25 mouse cellular contexts compared by ENCODE assay signal in the genomic region with DNA sequence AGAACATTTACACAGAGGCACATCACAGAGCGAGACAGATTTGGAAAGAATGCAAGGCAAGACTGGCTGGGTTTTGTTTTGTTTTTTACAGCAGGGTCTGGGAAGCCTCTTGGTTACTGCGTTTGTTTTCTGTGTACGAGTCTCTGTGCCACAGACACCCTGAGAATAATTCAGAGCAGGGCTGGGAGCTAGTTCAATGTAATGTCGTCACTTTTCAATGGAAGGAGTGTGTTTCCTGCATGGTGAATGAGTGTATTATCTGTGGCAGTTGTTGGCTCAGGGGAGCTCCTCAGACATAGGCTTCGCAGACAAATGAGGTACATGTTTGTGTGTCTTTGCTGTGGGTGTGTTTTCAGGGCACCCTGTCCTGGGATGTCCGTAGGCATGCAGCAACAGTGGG.
DNase-seq lines count a peak whose midpoint lies in the region; ATAC-seq and TF ChIP-seq lines count a peak whose summit lies in the region.
"Had no signal": no experiment of that assay in that cellular context is flagged by ENCODE, and none has a peak within 500 bp of the region (broad histone marks: within the 10 kb centered on the region; RNA-seq: fewer than 3 reads in every experiment).

No protein-coding gene starts in this region.

- H3K36me3 ChIP-seq in hindbrain, embryonic 12.5 days, result peaks cover 23% of the 10 kb centered on the region
- peaks cover 6% of the 10 kb centered on the region; the same call in 1 of the 2 replicates for H3K36me3 ChIP-seq in hindbrain, embryonic 11.5 days (ENCODE audit: control insufficient read depth, insufficient read depth, low read length)
- peaks cover 10% of the 10 kb centered on the region; the same call in 1 of the 2 replicates for H3K36me3 ChIP-seq in forebrain, embryonic 16.5 days (ENCODE audit: control insufficient read depth, insufficient read depth)
- 0 out of 2 replicates have a peak, but pooled peaks cover 10% of the 10 kb centered on the region for H3K36me3 ChIP-seq in midbrain, embryonic 15.5 days (replicated peaks)
- H3K36me3 ChIP-seq: stomach, embryonic 15.5 days had no signal

- DNase-seq in hindbrain, embryonic 11.5 days (ENCODE audit: low spot score), result no peak
- peak; percentile 54 for DNase-seq in brain, embryonic 14.5 days (ENCODE audit: low read depth)
- no peak for DNase-seq in adrenal gland, postnatal 14 days
- DNase-seq in layer of hippocampus, postnatal 25 days (ENCODE audit: extremely low spot score in 1 of 2, low spot score in 1 of 2), result no peak
- DNase-seq: adrenal gland, adult 2 months; cerebellum, adult 2 months; cerebellum, postnatal 25 days; gastrocnemius, postnatal 14 days; kidney, postnatal 4 days; left cerebral cortex, postnatal 4 days; lung, postnatal 36 days; right cerebral cortex, adult 18-20 months; right cerebral cortex, postnatal 4 days; thymus, adult 2 months had no signal

- peak; percentile 33 for ATAC-seq in hindbrain, embryonic 12.5 days (ENCODE audit: low FRiP score)
- ATAC-seq in hindbrain, embryonic 11.5 days (ENCODE audit: low FRiP score), result no peak
- ATAC-seq in forebrain, embryonic 16.5 days, result 0 out of 2 replicates have a peak, but pooled peaks have one; percentile 14
- ATAC-seq in midbrain, embryonic 15.5 days (replicated peaks), result peak; percentile 43; the same call in 1 of the 2 replicates
- ATAC-seq: intestine, embryonic 16.5 days had no signal

- no peak overlapping the region for H3K4me3 ChIP-seq in hindbrain, embryonic 12.5 days
- H3K4me3 ChIP-seq in hindbrain, embryonic 11.5 days (ENCODE audit: low read depth, low read length), result no peak overlapping the region
- no peak overlapping the region for H3K4me3 ChIP-seq in forebrain, embryonic 16.5 days (replicated peaks; ENCODE audit: low read length)
- no peak overlapping the region for H3K4me3 ChIP-seq in midbrain, embryonic 15.5 days
- H3K4me3 ChIP-seq: limb, embryonic 15.5 days; lung, embryonic 15.5 days; megakaryocyte, embryonic 14.5 days; neural tube, embryonic 12.5 days; stomach, embryonic 15.5 days had no signal

- whole genome bisulfite sequencing in hindbrain, embryonic 12.5 days, result 71% methylated on average over 6 of the region's 6 CpGs
- WGBS in hindbrain, embryonic 11.5 days, result 88% methylated on average over 6 of the region's 6 CpGs
- WGBS in forebrain, embryonic 16.5 days, result 38% methylated on average over 6 of the region's 6 CpGs
- WGBS in midbrain, embryonic 15.5 days, result 58% methylated on average over 6 of the region's 6 CpGs

- no peak for TF ChIP-seq POLR2A in brain, embryonic 14.5 days (IDR thresholded peaks at IDR 0.05; ENCODE audit: borderline replicate concordance, extremely low read depth, insufficient read depth, insufficient read length, poor library complexity, severe bottlenecking)

- H3K4me1 ChIP-seq in hindbrain, embryonic 12.5 days, result peaks cover 10% of the 10 kb centered on the region
- no peaks in the 10 kb centered on the region for H3K4me1 ChIP-seq in hindbrain, embryonic 11.5 days (replicated peaks; ENCODE audit: control insufficient read depth, insufficient read depth, low read length)
- no peaks in the 10 kb centered on the region for H3K4me1 ChIP-seq in forebrain, embryonic 16.5 days (replicated peaks; ENCODE audit: control insufficient read depth, insufficient read depth, low read length)
- H3K4me1 ChIP-seq in midbrain, embryonic 15.5 days, result no peaks in the 10 kb centered on the region
- H3K4me1 ChIP-seq: limb, embryonic 15.5 days; lung, embryonic 15.5 days; megakaryocyte, embryonic 14.5 days; stomach, embryonic 15.5 days had no signal

- H3K9me3 ChIP-seq in hindbrain, embryonic 12.5 days (replicated peaks), result no peaks in the 10 kb centered on the region
- H3K9me3 ChIP-seq in hindbrain, embryonic 11.5 days (ENCODE audit: control insufficient read depth, low read length), result no peaks in the 10 kb centered on the region
- H3K9me3 ChIP-seq in forebrain, embryonic 16.5 days (ENCODE audit: control insufficient read depth, low read length), result no peaks in the 10 kb centered on the region
- H3K9me3 ChIP-seq in midbrain, embryonic 15.5 days, result no peaks in the 10 kb centered on the region
- H3K9me3 ChIP-seq: limb, embryonic 15.5 days; lung, embryonic 15.5 days; neural tube, embryonic 12.5 days; stomach, embryonic 15.5 days had no signal

- H3K27me3 ChIP-seq in hindbrain, embryonic 12.5 days, result no peaks in the 10 kb centered on the region
- H3K27me3 ChIP-seq in hindbrain, embryonic 11.5 days (ENCODE audit: control insufficient read depth, insufficient read depth, low read length), result no peaks in the 10 kb centered on the region
- H3K27me3 ChIP-seq in forebrain, embryonic 16.5 days (replicated peaks; ENCODE audit: control insufficient read depth, insufficient read depth, low read length), result no peaks in the 10 kb centered on the region
- H3K27me3 ChIP-seq in midbrain, embryonic 15.5 days (replicated peaks), result no peaks in the 10 kb centered on the region
- H3K27me3 ChIP-seq: limb, embryonic 15.5 days; lung, embryonic 15.5 days; megakaryocyte, embryonic 14.5 days; neural tube, embryonic 12.5 days; stomach, embryonic 15.5 days had no signal

- no peak overlapping the region for H3K27ac ChIP-seq in hindbrain, embryonic 12.5 days
- H3K27ac ChIP-seq in hindbrain, embryonic 11.5 days (ENCODE audit: low read depth, low read length), result no peak overlapping the region
- 0 out of 2 replicates have a peak overlapping the region, but pooled peaks have one; percentile 18 for H3K27ac ChIP-seq in forebrain, embryonic 16.5 days (ENCODE audit: low read length)
- H3K27ac ChIP-seq in midbrain, embryonic 15.5 days, result peak overlapping the region; percentile 44; the same call in 1 of the 2 replicates
- H3K27ac ChIP-seq: limb, embryonic 15.5 days; liver, embryonic 14.5 days; lung, embryonic 15.5 days; neural tube, embryonic 12.5 days; stomach, embryonic 15.5 days had no signal

- no peak overlapping the region for H3K4me2 ChIP-seq in hindbrain, embryonic 12.5 days (replicated peaks)
- no peak overlapping the region for H3K4me2 ChIP-seq in hindbrain, embryonic 11.5 days (replicated peaks; ENCODE audit: low read depth, low read length)
- no peak overlapping the region for H3K4me2 ChIP-seq in forebrain, embryonic 16.5 days (ENCODE audit: low read length)
- no peak overlapping the region for H3K4me2 ChIP-seq in midbrain, embryonic 15.5 days
- H3K4me2 ChIP-seq: heart, embryonic 11.5 days; limb, embryonic 15.5 days; lung, embryonic 15.5 days; neural tube, embryonic 12.5 days; stomach, embryonic 15.5 days had no signal

- TF ChIP-seq CTCF in brain, embryonic 14.5 days (IDR thresholded peaks at IDR 0.05; ENCODE audit: borderline replicate concordance, extremely low read depth, insufficient read depth, insufficient read length), result no peak

- H3K9ac ChIP-seq in hindbrain, embryonic 12.5 days, result no peak overlapping the region
- no peak overlapping the region for H3K9ac ChIP-seq in hindbrain, embryonic 11.5 days (ENCODE audit: low read depth, low read length)
- no peak overlapping the region for H3K9ac ChIP-seq in forebrain, embryonic 16.5 days (replicated peaks; ENCODE audit: low read depth, low read length)
- H3K9ac ChIP-seq in midbrain, embryonic 15.5 days, result no peak overlapping the region
- H3K9ac ChIP-seq: limb, embryonic 15.5 days; liver, embryonic 14.5 days; lung, embryonic 15.5 days; neural tube, embryonic 12.5 days; stomach, embryonic 15.5 days had no signal

Comparison
In these comparisons a context has a peak if more than half of its experiments do, and no peak if none do; other contexts are left out.
1. H3K27ac ChIP-seq: peak in forebrain, embryonic 16.5 days (single experiment) and midbrain, embryonic 15.5 days (single experiment); none in hindbrain, embryonic 12.5 days (single experiment) and hindbrain, embryonic 11.5 days (single experiment).